ENCODE assay signal across 8 mouse cellular contexts in the genomic region with DNA sequence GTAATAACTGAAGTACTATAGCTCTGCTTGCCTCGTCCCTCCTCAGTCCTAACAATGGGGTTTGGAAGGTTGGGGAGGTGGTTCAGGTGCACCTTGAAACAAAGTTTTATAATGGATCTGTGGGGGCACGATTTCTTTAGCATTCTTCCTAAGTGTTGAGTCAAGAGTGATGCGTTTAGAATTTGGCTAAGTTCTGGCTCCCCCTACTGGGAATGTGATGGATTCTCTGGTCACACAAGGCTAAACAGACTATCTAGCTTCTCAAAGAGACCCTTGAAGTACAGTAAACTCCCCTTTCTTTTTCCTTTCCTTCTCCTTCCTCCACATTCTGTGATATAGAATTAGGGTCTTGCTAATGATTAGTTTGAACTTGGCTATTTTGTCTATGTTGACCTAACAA. TPM values are rescaled to one million over a fixed set of nuclear protein-coding genes. Genes with fewer than 3 reads are reported as not detected.
DNase-seq lines count a peak whose midpoint lies in the region; ATAC-seq and TF ChIP-seq lines count a peak whose summit lies in the region.

No protein-coding gene starts in this region.

- 19% methylated on average over 3 of the region's 3 CpGs for WGBS in kidney, embryonic 16.5 days
- WGBS in liver, postnatal 0 days (ENCODE audit: insufficient replicate concordance) = 16% methylated on average over 3 of the region's 3 CpGs

- DNase-seq in kidney, adult 8-10 months = peak; percentile 19 to 26
- peak; percentile 62 for DNase-seq in A20 (ENCODE audit: low read depth, low spot score)
- peak; percentile 48 for DNase-seq in CD4-positive helper T cell, adult 2 months (ENCODE audit: low read depth, low spot score)
- no peak for DNase-seq in liver, postnatal 0 days
- DNase-seq in gastrocnemius, postnatal 10 days = no peak
- no peak for DNase-seq in layer of hippocampus, postnatal 36 days

- H3K4me1 ChIP-seq in kidney, embryonic 16.5 days (ENCODE audit: insufficient read depth, low read length) = no peaks in the 10 kb centered on the region
- peaks cover 1% of the 10 kb centered on the region; the same call in 1 of the 2 replicates for H3K4me1 ChIP-seq in cortical plate, adult 2 months (ENCODE audit: control insufficient read depth, insufficient read depth, low read length)
- no peaks in the 10 kb centered on the region for H3K4me1 ChIP-seq in liver, postnatal 0 days (ENCODE audit: insufficient read depth)

- no peak overlapping the region for H3K9ac ChIP-seq in kidney, embryonic 16.5 days (replicated peaks; ENCODE audit: low read length)
- H3K9ac ChIP-seq in liver, postnatal 0 days (replicated peaks) = no peak overlapping the region

- peak; percentile 66 for TF ChIP-seq CTCF in cortical plate, adult 2 months (IDR thresholded peaks at IDR 0.05; ENCODE audit: extremely low read depth, insufficient read depth, low read length)
- TF ChIP-seq CTCF in liver, postnatal 0 days (IDR thresholded peaks at IDR 0.05; ENCODE audit: low read depth) = peak; percentile 79

- no peak overlapping the region for H3K27ac ChIP-seq in kidney, embryonic 16.5 days (ENCODE audit: low read length)
- no peak overlapping the region for H3K27ac ChIP-seq in cortical plate, adult 2 months (ENCODE audit: insufficient read depth, low read length)
- H3K27ac ChIP-seq in liver, postnatal 0 days (ENCODE audit: low read depth) = no peak overlapping the region

- peaks cover 6% of the 10 kb centered on the region for H3K36me3 ChIP-seq in kidney, embryonic 16.5 days (ENCODE audit: insufficient read depth, low read length)
- H3K36me3 ChIP-seq in liver, postnatal 0 days (replicated peaks; ENCODE audit: insufficient read depth, low read length) = peaks cover 10% of the 10 kb centered on the region

- ATAC-seq in kidney, embryonic 16.5 days (ENCODE audit: low FRiP score, low TSS enrichment) = no peak
- ATAC-seq in liver, postnatal 0 days = no peak

- H3K4me3 ChIP-seq in kidney, embryonic 16.5 days (ENCODE audit: low read length) = no peak overlapping the region
- no peak overlapping the region for H3K4me3 ChIP-seq in cortical plate, adult 2 months (ENCODE audit: insufficient read depth, low read length)
- no peak overlapping the region for H3K4me3 ChIP-seq in liver, postnatal 0 days (ENCODE audit: low read depth, low read length)

- no peak overlapping the region for H3K4me2 ChIP-seq in kidney, embryonic 16.5 days (replicated peaks; ENCODE audit: low read depth, low read length)
- H3K4me2 ChIP-seq in liver, postnatal 0 days (ENCODE audit: low read depth, low read length) = no peak overlapping the region

- no peak for TF ChIP-seq POLR2A in cortical plate, adult 2 months (IDR thresholded peaks at IDR 0.05; ENCODE audit: extremely low read depth, insufficient read depth, low read length)

- H3K27me3 ChIP-seq in kidney, embryonic 16.5 days (ENCODE audit: insufficient read depth, low read length) = no peaks in the 10 kb centered on the region
- no peaks in the 10 kb centered on the region for H3K27me3 ChIP-seq in liver, postnatal 0 days (ENCODE audit: insufficient read depth, low read length)

- no peaks in the 10 kb centered on the region for H3K9me3 ChIP-seq in kidney, embryonic 16.5 days (ENCODE audit: low read length)
- H3K9me3 ChIP-seq in liver, postnatal 0 days (ENCODE audit: low read length) = no peaks in the 10 kb centered on the region

- TF ChIP-seq EP300 in liver, postnatal 0 days (IDR thresholded peaks at IDR 0.05; ENCODE audit: low read depth) = no peak

RNA-seq across cellular contexts. Expression of a gene that starts 11.5 kb away (rescaled TPM):
- 64.5 and 76.4 TPM in 2 replicates for polyA plus RNA-seq in kidney, embryonic 16.5 days (2015; fragmentation: Nextera tagmentation; extraction: Ambion mirVana)
- polyA plus RNA-seq in cortical plate, adult 2 months (2012; rRNA removed) = 21.8 and 26.2 TPM in 2 replicates
- polyA plus RNA-seq in liver, postnatal 0 days (2015; fragmentation: Nextera tagmentation; extraction: Ambion mirVana) = 8.3 and 10.8 TPM in 2 replicates
- 100 to 1,000 TPM; 110 to 113 TPM for total RNA-seq in gastrocnemius, postnatal 10 days (2021)
- total RNA-seq in layer of hippocampus, postnatal 36 days (2021) = 10 to 100 TPM; 41.7 to 47.6 TPM

RNA-seq across cellular contexts. Expression of a gene that starts 28.3 kb away (rescaled TPM):
- polyA plus RNA-seq in kidney, embryonic 16.5 days (2015; fragmentation: Nextera tagmentation; extraction: Ambion mirVana) = 75.8 and 76.6 TPM in 2 replicates
- 33.1 and 34.1 TPM in 2 replicates for polyA plus RNA-seq in cortical plate, adult 2 months (2012; rRNA removed)
- polyA plus RNA-seq in liver, postnatal 0 days (2015; fragmentation: Nextera tagmentation; extraction: Ambion mirVana) = 35.8 and 39.6 TPM in 2 replicates
- 10 to 100 TPM; 31.8 to 34.1 TPM for total RNA-seq in gastrocnemius, postnatal 10 days (2021)
- 10 to 100 TPM; 46.7 to 47.2 TPM for total RNA-seq in layer of hippocampus, postnatal 36 days (2021)

Comparison
In these comparisons a context has a peak if more than half of its experiments do, and no peak if none do; other contexts are left out.
1. DNase-seq: peak in kidney, adult 8-10 months (2 of 2), A20 (single experiment) and CD4-positive helper T cell, adult 2 months (single experiment); none in liver, postnatal 0 days (single experiment), gastrocnemius, postnatal 10 days (single experiment) and layer of hippocampus, postnatal 36 days (0 of 2).